Mouse (Mus musculus) cortical plate, adult 2 months (tissue): ENCODE measurements around the gene St3gal6. TPM values are rescaled to one million over a fixed set of nuclear protein-coding genes. Genes with fewer than 3 reads are reported as not detected.

Experiments used
- H3K27ac ChIP-seq: fragments of 200-500 bp; 2 replicates; pipeline ENCODE4 v1.5.1; 2012; ENCODE audit warnings: low read length, control low read depth, inconsistent platforms; ENCODE audit not compliant: insufficient read depth
- H3K4me1 ChIP-seq: fragments of 200-500 bp; 2 replicates; pipeline ENCODE4 v1.6.1; 2011; ENCODE audit warnings: low read length; ENCODE audit not compliant: control insufficient read depth, insufficient read depth
- H3K4me3 ChIP-seq: fragments of 200-500 bp; 2 replicates; pipeline ENCODE4 v1.5.1; 2011; ENCODE audit warnings: mild to moderate bottlenecking, low read length, control low read depth; ENCODE audit not compliant: insufficient read depth
- CTCF ChIP-seq: fragments of 200-500 bp; IDR thresholded peaks from 2 replicates; pipeline ENCODE4 v1.5.1; 2011; ENCODE audit warnings: mild to moderate bottlenecking, control low read depth, low read length; ENCODE audit not compliant: insufficient read depth; ENCODE audit errors: extremely low read depth
- POLR2A ChIP-seq: fragments of 200-500 bp; IDR thresholded peaks from 2 replicates; pipeline ENCODE4 v1.6.1; 2011; ENCODE audit warnings: mild to moderate bottlenecking, low read length, control low read depth; ENCODE audit not compliant: insufficient read depth; ENCODE audit errors: extremely low read depth
- polyA plus RNA-seq: library from polyadenylated mRNA; depleted of rRNA; stranded (reverse); fragments of >200 nt; gene quantifications from 2 replicates; pipeline ENCODE4 v1.2.3, GENCODE M21; 2012

Gene St3gal6
- polyA plus RNA-seq, 1 experiment: 18.7 TPM

GRCm38 (mm10) chr16:58522677-58523043 is 1.4 kb downstream of the St3gal6 start:
- H3K27ac ChIP-seq: peak overlapping the region; percentile 91
- no peaks in the 10 kb centered on the region; the same call in 1 of the 2 replicates for H3K4me1 ChIP-seq
- TF ChIP-seq POLR2A (no peak), CTCF (no peak)
- peak overlapping the region; percentile 72 for H3K4me3 ChIP-seq

- peak overlapping the region; percentile 91 for H3K27ac ChIP-seq
- H3K4me3 ChIP-seq: peak overlapping the region; percentile 72
- no peaks in the 10 kb centered on the region; the same call in 1 of the 2 replicates for H3K4me1 ChIP-seq
- TF ChIP-seq CTCF: no peak
- no peak for TF ChIP-seq POLR2A
Observed at GRCm38 (mm10) chr16:58521900-58522299, 2.1 kb downstream of the St3gal6 start.

DNA sequence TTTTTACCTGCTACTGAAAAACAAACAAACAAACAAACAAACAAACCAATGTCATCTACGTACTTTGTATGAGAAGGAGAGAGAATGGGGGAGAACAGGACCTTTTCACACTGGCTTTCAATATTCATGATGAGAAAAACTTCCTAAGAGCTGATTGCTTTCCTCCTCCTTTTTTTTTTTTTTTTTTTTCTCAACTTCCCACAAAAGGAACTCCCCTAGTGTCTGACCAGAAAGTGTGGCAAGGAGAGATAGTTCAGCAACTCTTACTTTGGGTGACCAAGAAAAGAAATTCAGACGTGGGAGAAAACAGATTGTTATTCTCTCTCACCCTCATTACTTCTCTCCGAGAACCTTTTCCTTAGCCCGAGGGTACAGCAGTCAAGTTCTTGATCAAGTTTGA is 2.9 kb downstream of the St3gal6 start:
- H3K4me3 ChIP-seq: peak overlapping the region; percentile 72
- H3K4me1 ChIP-seq: no peaks in the 10 kb centered on the region; the same call in 1 of the 2 replicates
- TF ChIP-seq CTCF: no peak
- TF ChIP-seq POLR2A: no peak
- peak overlapping the region; percentile 69 for H3K27ac ChIP-seq

GRCm38 (mm10) chr16:58520457-58520856 is 3.6 kb downstream of the St3gal6 start:
- no peak overlapping the region; the same call in 1 of the 2 replicates for H3K4me3 ChIP-seq
- no peak overlapping the region for H3K27ac ChIP-seq
- H3K4me1 ChIP-seq: no peaks in the 10 kb centered on the region; the same call in 1 of the 2 replicates
- no peak for TF ChIP-seq POLR2A
- no peak for TF ChIP-seq CTCF

DNA sequence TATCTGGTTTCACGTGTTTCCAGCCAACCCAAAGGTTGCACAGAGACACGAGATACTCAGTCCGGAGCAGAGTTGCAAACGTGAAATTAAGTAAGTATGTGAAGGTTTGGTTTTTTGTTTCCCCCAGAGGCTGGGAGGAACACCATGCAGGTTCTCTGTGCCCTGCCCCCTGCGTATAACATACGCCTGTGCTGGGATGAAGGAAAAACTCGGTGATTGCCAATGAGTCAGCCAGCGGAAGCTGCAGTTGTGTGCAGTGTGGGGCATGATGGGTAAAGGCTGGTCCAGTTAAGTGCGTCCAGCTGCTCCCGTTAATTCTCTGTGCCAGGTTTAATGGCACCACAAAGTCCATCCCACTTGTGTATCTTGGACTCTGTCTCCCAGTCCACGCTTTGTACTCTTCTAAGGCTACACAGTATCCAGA is 4.4 kb downstream of the St3gal6 start:
- Histone ChIP-seq H3K27ac (peak overlapping the region; percentile 45; the same call in 1 of the 2 replicates), H3K4me1 (no peaks in the 10 kb centered on the region; the same call in 1 of the 2 replicates), H3K4me3 (peak overlapping the region; percentile 20; the same call in 1 of the 2 replicates)
- TF ChIP-seq CTCF (no peak), POLR2A (no peak)

GRCm38 (mm10) chr16:58516960-58517798 is 6.9 kb downstream of the St3gal6 start:
- peaks cover 2% of the 10 kb centered on the region for H3K4me1 ChIP-seq
- H3K27ac ChIP-seq: no peak overlapping the region
- TF ChIP-seq CTCF (no peak), POLR2A (no peak)
- H3K4me3 ChIP-seq: no peak overlapping the region

DNA sequence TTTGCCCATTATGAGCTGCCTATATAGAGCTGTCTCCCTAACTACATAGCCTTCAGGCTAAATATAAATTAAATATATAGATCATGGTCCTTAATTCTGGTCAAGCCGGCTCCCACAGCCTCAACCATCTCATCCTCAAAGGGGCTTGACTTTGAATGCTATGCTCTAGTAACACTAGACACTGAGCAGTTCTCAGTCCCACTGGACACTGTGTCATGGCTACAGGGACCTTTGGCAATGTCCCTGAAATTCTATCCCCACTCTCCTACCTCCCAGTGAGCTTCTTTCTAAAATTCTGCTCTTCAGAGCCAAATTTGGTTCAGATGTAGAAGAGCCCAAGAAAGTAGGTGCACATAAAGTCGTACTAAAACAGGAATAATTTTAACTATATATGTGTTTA is 7.9 kb downstream of the St3gal6 start:
- Histone ChIP-seq H3K4me1 (peaks cover 2% of the 10 kb centered on the region; the same call in 1 of the 2 replicates), H3K4me3 (no peak overlapping the region), H3K27ac (no peak overlapping the region)
- no peak for TF ChIP-seq POLR2A
- TF ChIP-seq CTCF: no peak

GRCm38 (mm10) chr16:58514565-58514964 is 9.5 kb downstream of the St3gal6 start:
- Histone ChIP-seq H3K4me3 (no peak overlapping the region), H3K27ac (no peak overlapping the region), H3K4me1 (peaks cover 2% of the 10 kb centered on the region; the same call in 1 of the 2 replicates)
- TF ChIP-seq POLR2A: no peak
- TF ChIP-seq CTCF: peak; percentile 37; the same call in 1 of the 2 replicates

DNA sequence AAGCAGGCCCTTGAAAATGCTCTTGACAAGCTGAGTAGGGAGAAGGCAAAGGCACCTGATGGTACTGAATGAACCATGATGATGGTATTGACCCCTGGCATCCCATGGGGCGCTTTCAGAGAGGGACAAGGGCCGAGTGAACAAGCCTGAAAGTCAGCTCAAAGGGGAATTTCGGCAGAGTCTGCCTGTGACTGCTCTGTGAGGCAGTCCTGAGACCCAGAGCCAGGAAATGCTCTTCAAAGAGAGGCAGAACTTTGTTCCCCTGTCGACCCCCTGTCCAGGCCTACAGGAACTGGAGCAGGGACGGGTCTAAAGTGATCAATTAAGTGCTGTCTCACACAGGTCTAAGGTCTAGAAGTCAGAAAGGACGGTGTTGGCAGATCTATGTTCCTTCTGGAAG is 10.3 kb downstream of the St3gal6 start:
- no peak for TF ChIP-seq POLR2A
- TF ChIP-seq CTCF: no peak
- no peak overlapping the region for H3K4me3 ChIP-seq
- peaks cover 2% of the 10 kb centered on the region for H3K4me1 ChIP-seq
- peak overlapping the region; percentile 78 for H3K27ac ChIP-seq

GRCm38 (mm10) chr16:58512887-58513286 is 11.2 kb downstream of the St3gal6 start:
- Histone ChIP-seq H3K4me1 (peaks cover 2% of the 10 kb centered on the region), H3K4me3 (no peak overlapping the region), H3K27ac (peak overlapping the region; percentile 74; the same call in 1 of the 2 replicates)
- TF ChIP-seq POLR2A (no peak), CTCF (no peak)
